Mouse (Mus musculus) embryonic fibroblast, embryonic 13.5 days (primary cell): ENCODE measurements around the gene Fam20b.

Experiments
- CTCF ChIP-seq: IDR thresholded peaks from 2 replicates; pipeline ENCODE4 v1.5.1; 2011; ENCODE audit warnings: mild to moderate bottlenecking, control low read depth, low read length, moderate library complexity, borderline replicate concordance; ENCODE audit not compliant: insufficient read depth
- POLR2A ChIP-seq: IDR thresholded peaks from 2 replicates; pipeline ENCODE4 v1.6.1; 2011; ENCODE audit warnings: low read depth, mild to moderate bottlenecking, control low read depth, low read length, moderate library complexity

DNA sequence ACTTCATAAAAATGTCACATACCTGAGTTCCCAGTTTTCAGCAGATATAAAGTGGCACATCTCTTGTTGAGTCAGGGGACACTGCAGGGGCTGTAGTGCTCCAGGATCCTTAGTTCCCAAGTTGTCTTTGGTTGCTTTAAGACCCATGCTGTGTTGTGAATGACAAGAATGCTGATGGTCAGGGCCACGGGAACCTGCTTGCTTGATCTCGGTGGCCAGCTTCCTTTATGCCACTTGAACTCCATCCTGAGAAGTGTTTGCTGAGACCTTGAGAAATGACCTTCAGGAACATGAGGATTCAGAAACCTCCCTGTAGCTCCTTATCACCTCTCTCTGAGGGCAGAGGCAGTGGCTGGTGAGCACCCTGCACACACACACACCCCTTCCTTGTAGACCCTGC, 70.2 kb downstream of the Fam20b start:
- TF ChIP-seq CTCF (no peak), POLR2A (no peak)
